Mouse (Mus musculus): ENCODE data around the gene Nr2f1. TPM values are rescaled to one million over a fixed set of nuclear protein-coding genes. Genes with fewer than 3 reads are reported as not detected.

The Nr2f1 gene
- polyA plus RNA-seq, 1 experiment from 2014 or later = 8.3 TPM

- no peak overlapping the region; the same call in 1 of the 2 replicates for H3K9ac ChIP-seq (ENCODE audit: low read length)
- no peaks in the 10 kb centered on the region for H3K9me3 ChIP-seq (ENCODE audit: control insufficient read depth, low read length)
- 8% methylated on average over 13 of the region's 13 CpGs for WGBS
- peak overlapping the region; percentile 34 to 40 for H3K4me3 ChIP-seq (ENCODE audit: control insufficient read depth in 1 of 2, insufficient read depth in 1 of 2, low read depth in 1 of 2, low read length in 2 of 2)
- peak overlapping the region; percentile 84 for H3K4me2 ChIP-seq (ENCODE audit: low read length)
- H3K36me3 ChIP-seq (ENCODE audit: control insufficient read depth, insufficient read depth, low read length) = no peaks in the 10 kb centered on the region
- H3K27ac ChIP-seq (replicated peaks in 1 of 2; ENCODE audit: control insufficient read depth in 1 of 2, insufficient read depth in 1 of 2, low read depth in 2 of 2, low read length in 2 of 2) = no peak overlapping the region
- peaks cover 6 to 10% of the 10 kb centered on the region in 2 experiments; a peak in 3 of 4 replicates for H3K4me1 ChIP-seq (ENCODE audit: control insufficient read depth in 2 of 2, insufficient read depth in 2 of 2, low read length in 2 of 2)
- ATAC-seq (ENCODE audit: insufficient number of reproducible peaks, insufficient read depth, low FRiP score, low read depth) = no peak; the same call in 1 of the 2 replicates
- H3K27me3 ChIP-seq (ENCODE audit: control insufficient read depth, insufficient read depth, low read length) = peaks cover 45% of the 10 kb centered on the region
These were observed 11.2 kb upstream of the Nr2f1 start for GRCm38 (mm10) chr13:78210748-78211089.

GRCm38 (mm10) chr13:78210029-78210747 is 10.6 kb upstream of the Nr2f1 start:
- Histone ChIP-seq H3K27me3 (ENCODE audit: control insufficient read depth, insufficient read depth, low read length) (peaks cover 49% of the 10 kb centered on the region), H3K4me1 (ENCODE audit: control insufficient read depth in 2 of 2, insufficient read depth in 2 of 2, low read length in 2 of 2) (peaks cover 6 to 10% of the 10 kb centered on the region in 2 experiments; a peak in 3 of 4 replicates), H3K36me3 (ENCODE audit: control insufficient read depth, insufficient read depth, low read length) (no peaks in the 10 kb centered on the region), H3K4me3 (ENCODE audit: control insufficient read depth in 1 of 2, insufficient read depth in 1 of 2, low read depth in 1 of 2, low read length in 2 of 2) (peak overlapping the region; percentile 34 to 40), H3K27ac (replicated peaks in 1 of 2; ENCODE audit: control insufficient read depth in 1 of 2, insufficient read depth in 1 of 2, low read depth in 2 of 2, low read length in 2 of 2) (no peak overlapping the region), H3K9me3 (ENCODE audit: control insufficient read depth, low read length) (no peaks in the 10 kb centered on the region), H3K4me2 (ENCODE audit: low read length) (peak overlapping the region; percentile 84), H3K9ac (ENCODE audit: low read length) (peak overlapping the region; percentile 6; the same call in 1 of the 2 replicates)
- 0 out of 2 replicates have a peak, but pooled peaks have one; percentile 31 for ATAC-seq (ENCODE audit: insufficient number of reproducible peaks, insufficient read depth, low FRiP score, low read depth)
- WGBS = 1% methylated on average over 38 of the region's 38 CpGs

GRCm38 (mm10) chr13:78209611-78210028 is 10.1 kb upstream of the Nr2f1 start:
- peaks cover 6 to 10% of the 10 kb centered on the region in 2 experiments; a peak in 3 of 4 replicates for H3K4me1 ChIP-seq (ENCODE audit: control insufficient read depth in 2 of 2, insufficient read depth in 2 of 2, low read length in 2 of 2)
- peak overlapping the region; percentile 34 to 40 for H3K4me3 ChIP-seq (ENCODE audit: control insufficient read depth in 1 of 2, insufficient read depth in 1 of 2, low read depth in 1 of 2, low read length in 2 of 2)
- WGBS = 4% methylated on average over 12 of the region's 12 CpGs
- H3K9me3 ChIP-seq (ENCODE audit: control insufficient read depth, low read length) = no peaks in the 10 kb centered on the region
- ATAC-seq (ENCODE audit: insufficient number of reproducible peaks, insufficient read depth, low FRiP score, low read depth) = no peak
- peaks cover 49% of the 10 kb centered on the region for H3K27me3 ChIP-seq (ENCODE audit: control insufficient read depth, insufficient read depth, low read length)
- no peak overlapping the region for H3K27ac ChIP-seq (replicated peaks in 1 of 2; ENCODE audit: control insufficient read depth in 1 of 2, insufficient read depth in 1 of 2, low read depth in 2 of 2, low read length in 2 of 2)
- peak overlapping the region; percentile 6; the same call in 1 of the 2 replicates for H3K9ac ChIP-seq (ENCODE audit: low read length)
- no peaks in the 10 kb centered on the region for H3K36me3 ChIP-seq (ENCODE audit: control insufficient read depth, insufficient read depth, low read length)
- peak overlapping the region; percentile 84 for H3K4me2 ChIP-seq (ENCODE audit: low read length)

- no peak overlapping the region for H3K27ac ChIP-seq (replicated peaks in 1 of 2; ENCODE audit: control insufficient read depth in 1 of 2, insufficient read depth in 1 of 2, low read depth in 2 of 2, low read length in 2 of 2)
- peaks cover 49% of the 10 kb centered on the region for H3K27me3 ChIP-seq (ENCODE audit: control insufficient read depth, insufficient read depth, low read length)
- ATAC-seq (ENCODE audit: insufficient number of reproducible peaks, insufficient read depth, low FRiP score, low read depth) = no peak
- H3K9ac ChIP-seq (ENCODE audit: low read length) = no peak overlapping the region
- H3K4me1 ChIP-seq (ENCODE audit: control insufficient read depth in 2 of 2, insufficient read depth in 2 of 2, low read length in 2 of 2) = peaks cover 6 to 10% of the 10 kb centered on the region in 2 experiments; a peak in 3 of 4 replicates
- H3K4me3 ChIP-seq (ENCODE audit: control insufficient read depth in 1 of 2, insufficient read depth in 1 of 2, low read depth in 1 of 2, low read length in 2 of 2) = no peak overlapping the region
- WGBS = 32% methylated on average over 14 of the region's 14 CpGs
- H3K9me3 ChIP-seq (ENCODE audit: control insufficient read depth, low read length) = no peaks in the 10 kb centered on the region
- no peak overlapping the region for H3K4me2 ChIP-seq (ENCODE audit: low read length)
- no peaks in the 10 kb centered on the region for H3K36me3 ChIP-seq (ENCODE audit: control insufficient read depth, insufficient read depth, low read length)
These were observed 9.3 kb upstream of the Nr2f1 start for GRCm38 (mm10) chr13:78208689-78209410.

- Histone ChIP-seq H3K4me1 (ENCODE audit: control insufficient read depth in 2 of 2, insufficient read depth in 2 of 2, low read length in 2 of 2) (peaks cover 6 to 10% of the 10 kb centered on the region in 2 experiments; a peak in 3 of 4 replicates), H3K4me3 (ENCODE audit: control insufficient read depth in 1 of 2, insufficient read depth in 1 of 2, low read depth in 1 of 2, low read length in 2 of 2) (no peak overlapping the region), H3K9ac (ENCODE audit: low read length) (no peak overlapping the region), H3K9me3 (ENCODE audit: control insufficient read depth, low read length) (no peaks in the 10 kb centered on the region), H3K27ac (replicated peaks in 1 of 2; ENCODE audit: control insufficient read depth in 1 of 2, insufficient read depth in 1 of 2, low read depth in 2 of 2, low read length in 2 of 2) (no peak overlapping the region), H3K27me3 (ENCODE audit: control insufficient read depth, insufficient read depth, low read length) (peaks cover 49% of the 10 kb centered on the region), H3K4me2 (ENCODE audit: low read length) (no peak overlapping the region), H3K36me3 (ENCODE audit: control insufficient read depth, insufficient read depth, low read length) (no peaks in the 10 kb centered on the region)
- WGBS = 24% methylated on average over 12 of the region's 12 CpGs
- no peak for ATAC-seq (ENCODE audit: insufficient number of reproducible peaks, insufficient read depth, low FRiP score, low read depth)
These were observed 8.5 kb upstream of the Nr2f1 start for GRCm38 (mm10) chr13:78207796-78208645.

- peaks cover 40% of the 10 kb centered on the region for H3K27me3 ChIP-seq (ENCODE audit: control insufficient read depth, insufficient read depth, low read length)
- WGBS = 58% methylated on average over 7 of the region's 7 CpGs
These were observed 7.4 kb upstream of the Nr2f1 start for GRCm38 (mm10) chr13:78206891-78207430.

GRCm38 (mm10) chr13:78205426-78205825 is 5.9 kb upstream of the Nr2f1 start:
- Histone ChIP-seq H3K27me3 (ENCODE audit: control insufficient read depth, insufficient read depth, low read length) (peaks cover 25% of the 10 kb centered on the region), H3K4me2 (ENCODE audit: low read length) (no peak overlapping the region), H3K9me3 (ENCODE audit: control insufficient read depth, low read length) (no peaks in the 10 kb centered on the region), H3K36me3 (ENCODE audit: control insufficient read depth, insufficient read depth, low read length) (no peaks in the 10 kb centered on the region), H3K9ac (ENCODE audit: low read length) (no peak overlapping the region), H3K27ac (replicated peaks in 1 of 2; ENCODE audit: control insufficient read depth in 1 of 2, insufficient read depth in 1 of 2, low read depth in 2 of 2, low read length in 2 of 2) (no peak overlapping the region), H3K4me3 (ENCODE audit: control insufficient read depth in 1 of 2, insufficient read depth in 1 of 2, low read depth in 1 of 2, low read length in 2 of 2) (no peak overlapping the region), H3K4me1 (ENCODE audit: control insufficient read depth in 2 of 2, insufficient read depth in 2 of 2, low read length in 2 of 2) (peaks cover 3 to 8% of the 10 kb centered on the region in 2 experiments; a peak in 3 of 4 replicates)
- ATAC-seq (ENCODE audit: insufficient number of reproducible peaks, insufficient read depth, low FRiP score, low read depth) = no peak

More at GRCm38 (mm10) chr13:78206891-78207430, 7.4 kb upstream of the Nr2f1 start:
- Histone ChIP-seq H3K27ac (replicated peaks in 1 of 2; ENCODE audit: control insufficient read depth in 1 of 2, insufficient read depth in 1 of 2, low read depth in 2 of 2, low read length in 2 of 2) (no peak overlapping the region), H3K36me3 (ENCODE audit: control insufficient read depth, insufficient read depth, low read length) (no peaks in the 10 kb centered on the region), H3K9ac (ENCODE audit: low read length) (no peak overlapping the region), H3K4me3 (ENCODE audit: control insufficient read depth in 1 of 2, insufficient read depth in 1 of 2, low read depth in 1 of 2, low read length in 2 of 2) (no peak overlapping the region), H3K4me2 (ENCODE audit: low read length) (no peak overlapping the region), H3K9me3 (ENCODE audit: control insufficient read depth, low read length) (no peaks in the 10 kb centered on the region), H3K4me1 (ENCODE audit: control insufficient read depth in 2 of 2, insufficient read depth in 2 of 2, low read length in 2 of 2) (peaks cover 6 to 12% of the 10 kb centered on the region in 2 experiments; a peak in 3 of 4 replicates)
- no peak for ATAC-seq (ENCODE audit: insufficient number of reproducible peaks, insufficient read depth, low FRiP score, low read depth)

Measured in heart, embryonic 14.5 days (tissue).